ENCODE assay signal across 7 mouse cellular contexts in the genomic region with DNA sequence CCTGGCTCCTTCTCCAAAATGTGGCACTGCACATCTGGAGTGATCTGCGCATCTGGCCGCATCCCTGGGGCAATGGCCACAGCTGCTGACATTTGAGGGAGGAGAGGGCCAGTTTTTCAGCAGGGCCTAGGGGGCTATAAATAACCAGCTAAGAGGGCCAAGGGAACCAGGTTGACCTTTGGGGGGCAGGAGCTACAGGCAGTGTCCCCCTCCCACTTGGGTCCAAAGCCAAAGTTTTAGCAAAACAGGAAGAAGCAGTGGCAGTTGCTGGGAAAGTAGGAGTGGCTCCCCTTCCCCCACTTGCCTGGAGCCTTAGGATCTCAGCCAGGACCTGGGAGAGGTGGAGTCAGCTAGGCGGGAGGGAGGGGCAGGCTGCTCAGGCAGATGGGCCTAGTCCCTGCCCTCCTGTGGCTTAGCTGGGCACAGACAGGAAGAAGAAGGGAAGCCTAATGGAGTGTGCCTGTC. TPM values are rescaled to one million over a fixed set of nuclear protein-coding genes. Genes with fewer than 3 reads are reported as not detected.
DNase-seq lines count a peak whose midpoint lies in the region; ATAC-seq lines count a peak whose summit lies in the region.

No protein-coding gene starts in this region.

- peak; percentile 79 for ATAC-seq in heart, embryonic 15.5 days (replicated peaks; ENCODE audit: insufficient number of reproducible peaks, insufficient read depth, low FRiP score, low read depth)
- no peak for ATAC-seq in frontal cortex, adult (ENCODE audit: low TSS enrichment)

- H3K27me3 ChIP-seq in heart, embryonic 15.5 days: no peaks in the 10 kb centered on the region

- H3K4me2 ChIP-seq in heart, embryonic 15.5 days: peak overlapping the region; percentile 22; the same call in 1 of the 2 replicates

- H3K4me1 ChIP-seq in heart, embryonic 15.5 days (replicated peaks): peaks cover 48% of the 10 kb centered on the region

- no peak overlapping the region for H3K4me3 ChIP-seq in heart, embryonic 15.5 days

- no peaks in the 10 kb centered on the region for H3K36me3 ChIP-seq in heart, embryonic 15.5 days

- WGBS in heart, embryonic 15.5 days: 27% methylated on average over 3 of the region's 3 CpGs

- H3K27ac ChIP-seq in heart, embryonic 15.5 days: peak overlapping the region; percentile 79

- DNase-seq in ZHBTc4 (ENCODE audit: low read depth, low spot score): peak; percentile 75
- DNase-seq in embryo, embryonic 9.5 days (ENCODE audit: extremely low spot score): peak; percentile 59
- DNase-seq in kidney, postnatal 25 days: peak; percentile 90 to 94
- DNase-seq in lung, postnatal 4 days: peak; percentile 87 to 93
- DNase-seq in right cerebral cortex, postnatal 4 days: no peak

- no peaks in the 10 kb centered on the region for H3K9me3 ChIP-seq in heart, embryonic 15.5 days (replicated peaks)

- no peak overlapping the region for H3K9ac ChIP-seq in heart, embryonic 15.5 days

RNA-seq across cellular contexts. Expression of gene Hdac7, which starts 4.3 kb away (rescaled TPM):
- polyA plus RNA-seq in heart, embryonic 15.5 days (2015; fragmentation: Nextera tagmentation; extraction: Ambion mirVana): 20.4 and 34.5 TPM in 2 replicates
